In genomic region chr12:35846905-35847610, GRCm38 (mm10) we compare ENCODE assay signal across 11 mouse cellular contexts.
DNase-seq lines count a peak whose midpoint lies in the region; TF ChIP-seq lines count a peak whose summit lies in the region.
"Had no signal": no experiment of that assay in that cellular context is flagged by ENCODE, and none has a peak within 500 bp of the region (broad histone marks: within the 10 kb centered on the region; RNA-seq: fewer than 3 reads in every experiment).

No protein-coding gene starts in this region.

- peak overlapping the region; percentile 47 for H3K27ac ChIP-seq in heart, adult 2 months
- no peak overlapping the region for H3K27ac ChIP-seq in heart, embryonic 10.5 days

- H3K27me3 ChIP-seq in heart, adult 2 months (ENCODE audit: control insufficient read depth, insufficient read depth, low read length) = no peaks in the 10 kb centered on the region
- H3K27me3 ChIP-seq in heart, embryonic 10.5 days (ENCODE audit: insufficient read depth, poor library complexity, severe bottlenecking) = no peaks in the 10 kb centered on the region

- 18% methylated on average over 5 of the region's 5 CpGs for WGBS in heart, adult 2 months
- WGBS in heart, embryonic 10.5 days = 78% methylated on average over 5 of the region's 5 CpGs

- H3K4me3 ChIP-seq in heart, adult 2 months = no peak overlapping the region
- no peak overlapping the region for H3K4me3 ChIP-seq in heart, embryonic 10.5 days

- TF ChIP-seq POLR2A in heart, adult 2 months (IDR thresholded peaks at IDR 0.05; ENCODE audit: insufficient read depth, low read depth, low read length) = no peak

- no peaks in the 10 kb centered on the region for H3K79me2 ChIP-seq in heart, adult 2 months (replicated peaks; ENCODE audit: control insufficient read depth, insufficient read depth, low read length)

- TF ChIP-seq EP300 in heart, adult 2 months (IDR thresholded peaks at IDR 0.05; ENCODE audit: insufficient read depth, low read depth, low read length) = no peak

- no peak for TF ChIP-seq CTCF in heart, adult 2 months (IDR thresholded peaks at IDR 0.05)

- no peak overlapping the region for H3K9ac ChIP-seq in heart, adult 2 months (ENCODE audit: low read depth, low read length)

- intact Hi-C loops in heart, adult 2 months (cut with DNase I) = no loop called here

- peaks cover 3% of the 10 kb centered on the region; the same call in 1 of the 2 replicates for H3K4me1 ChIP-seq in heart, adult 2 months (ENCODE audit: control insufficient read depth, insufficient read depth, low read length)
- H3K4me1 ChIP-seq in heart, embryonic 10.5 days = no peaks in the 10 kb centered on the region

- no peaks in the 10 kb centered on the region for H3K9me3 ChIP-seq in heart, embryonic 10.5 days

- peaks cover 4% of the 10 kb centered on the region; the same call in 1 of the 2 replicates for H3K36me3 ChIP-seq in heart, adult 2 months (ENCODE audit: control insufficient read depth, insufficient read depth, low read length)
- no peaks in the 10 kb centered on the region for H3K36me3 ChIP-seq in heart, embryonic 10.5 days
- H3K36me3 ChIP-seq: G1E had no signal

- DNase-seq in heart, adult 2 months = peak in 1 of 2 experiments; percentile 43
- no peak for DNase-seq in heart, embryonic 10.5 days (ENCODE audit: low spot score)
- peak; percentile 46 for DNase-seq in 3T3-L1 (ENCODE audit: low read depth, low spot score)
- DNase-seq in heart, adult 8-10 months (ENCODE audit: low spot score) = peak; percentile 73
- peak; percentile 13 for DNase-seq in layer of hippocampus, adult 9-11 months
- DNase-seq in cerebellum, adult 11-12 months = no peak
- no peak for DNase-seq in neural tube, embryonic 10.5 days (ENCODE audit: extremely low spot score, low spot score)
- no peak for DNase-seq in spleen, postnatal 4 days (ENCODE audit: low spot score in 2 of 2)
- DNase-seq: embryo, embryonic 11 days; thymus, postnatal 25 days had no signal

Comparison
In these comparisons a context has a peak if more than half of its experiments do, and no peak if none do; other contexts are left out.
1. DNase-seq: peak in 3T3-L1 (single experiment), heart, adult 8-10 months (single experiment) and layer of hippocampus, adult 9-11 months (single experiment); none in heart, embryonic 10.5 days (single experiment), cerebellum, adult 11-12 months (single experiment), neural tube, embryonic 10.5 days (single experiment) and spleen, postnatal 4 days (0 of 2).